Mouse (Mus musculus): ENCODE data around the gene Lrrc3. TPM values are rescaled to one million over a fixed set of nuclear protein-coding genes. Genes with fewer than 3 reads are reported as not detected.

The Lrrc3 gene
- polyA plus RNA-seq, 1 experiment from 2014 or later: 28.7 TPM

DNA sequence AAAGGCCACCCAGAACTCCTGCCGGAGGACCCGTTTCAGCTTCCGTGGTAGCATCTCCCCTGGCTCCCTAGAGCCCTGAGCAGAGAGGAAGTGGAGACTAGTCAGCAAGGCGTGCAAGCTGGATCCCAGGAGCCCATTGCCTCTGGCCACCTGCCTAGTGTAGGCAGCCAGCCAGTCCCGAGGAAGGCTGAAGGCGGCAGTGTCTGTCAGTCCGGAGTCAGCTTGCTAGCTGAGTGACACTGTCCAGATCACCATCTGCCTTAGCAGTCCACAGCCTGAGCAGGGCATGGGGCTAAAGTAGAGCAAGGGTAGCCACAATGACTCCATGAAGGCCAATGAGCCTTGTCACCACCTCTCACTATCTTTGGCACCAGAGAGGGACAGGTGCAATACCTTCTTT lies 10.3 kb upstream of the Lrrc3 start:
- no peaks in the 10 kb centered on the region for H3K27me3 ChIP-seq (ENCODE audit: control insufficient read depth, insufficient read depth, low read depth, low read length)
- H3K4me1 ChIP-seq (ENCODE audit: control insufficient read depth, insufficient read depth, low read length): no peaks in the 10 kb centered on the region
- no peak overlapping the region for H3K4me2 ChIP-seq (ENCODE audit: low read length)
- WGBS: 81% methylated on average over 7 of the region's 7 CpGs
- no peaks in the 10 kb centered on the region for H3K36me3 ChIP-seq (ENCODE audit: control insufficient read depth, insufficient read depth, low read length)
- H3K27ac ChIP-seq (ENCODE audit: low read length): no peak overlapping the region
- no peak for ATAC-seq
- no peak overlapping the region for H3K4me3 ChIP-seq (ENCODE audit: low read depth, low read length)
- H3K9me3 ChIP-seq (replicated peaks; ENCODE audit: control insufficient read depth, low read length, poor library complexity, severe bottlenecking): no peaks in the 10 kb centered on the region
- no peak overlapping the region for H3K9ac ChIP-seq (ENCODE audit: low read depth, low read length)

GRCm38 (mm10) chr10:77902894-77903715 lies 769 bp upstream of the Lrrc3 start:
- peaks cover 19% of the 10 kb centered on the region for H3K4me1 ChIP-seq (ENCODE audit: control insufficient read depth, insufficient read depth, low read length)
- H3K9me3 ChIP-seq (replicated peaks; ENCODE audit: control insufficient read depth, low read length, poor library complexity, severe bottlenecking): no peaks in the 10 kb centered on the region
- H3K36me3 ChIP-seq (ENCODE audit: control insufficient read depth, insufficient read depth, low read length): peaks cover 6% of the 10 kb centered on the region; the same call in 1 of the 2 replicates
- peak overlapping the region; percentile 73 for H3K4me3 ChIP-seq (ENCODE audit: low read depth, low read length)
- WGBS: 4% methylated on average over 32 of the region's 35 CpGs
- H3K27me3 ChIP-seq (ENCODE audit: control insufficient read depth, insufficient read depth, low read depth, low read length): no peaks in the 10 kb centered on the region
- H3K4me2 ChIP-seq (ENCODE audit: low read length): peak overlapping the region; percentile 74
- H3K27ac ChIP-seq (ENCODE audit: low read length): peak overlapping the region; percentile 82
- peak; percentile 89 for ATAC-seq
- peak overlapping the region; percentile 86 for H3K9ac ChIP-seq (ENCODE audit: low read depth, low read length)

DNA sequence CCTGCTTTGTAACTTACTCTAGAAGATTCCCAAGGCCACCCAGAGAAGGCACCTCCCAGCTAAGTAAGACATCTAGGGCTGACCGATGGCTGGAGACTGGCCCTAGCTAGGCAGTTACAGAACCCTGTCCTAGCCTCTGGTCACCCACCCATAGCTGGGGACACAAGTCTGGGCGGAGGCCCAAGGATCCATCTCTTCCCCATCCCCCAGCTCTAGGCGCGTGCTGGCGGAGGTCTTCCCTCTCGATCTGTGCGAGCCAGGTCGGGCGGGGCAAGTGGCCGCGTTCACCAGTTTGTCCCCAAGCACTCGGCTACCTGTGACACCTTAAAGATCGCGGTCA lies 495 bp downstream of the Lrrc3 start:
- ATAC-seq: peak; percentile 22
- WGBS: 2% methylated on average over 14 of the region's 14 CpGs
- Histone ChIP-seq H3K4me3 (ENCODE audit: low read depth, low read length) (peak overlapping the region; percentile 73), H3K4me2 (ENCODE audit: low read length) (peak overlapping the region; percentile 74), H3K9me3 (replicated peaks; ENCODE audit: control insufficient read depth, low read length, poor library complexity, severe bottlenecking) (no peaks in the 10 kb centered on the region), H3K9ac (ENCODE audit: low read depth, low read length) (peak overlapping the region; percentile 86), H3K27ac (ENCODE audit: low read length) (peak overlapping the region; percentile 82), H3K36me3 (ENCODE audit: control insufficient read depth, insufficient read depth, low read length) (peaks cover 6% of the 10 kb centered on the region; the same call in 1 of the 2 replicates), H3K4me1 (ENCODE audit: control insufficient read depth, insufficient read depth, low read length) (peaks cover 19% of the 10 kb centered on the region), H3K27me3 (ENCODE audit: control insufficient read depth, insufficient read depth, low read depth, low read length) (no peaks in the 10 kb centered on the region)

DNA sequence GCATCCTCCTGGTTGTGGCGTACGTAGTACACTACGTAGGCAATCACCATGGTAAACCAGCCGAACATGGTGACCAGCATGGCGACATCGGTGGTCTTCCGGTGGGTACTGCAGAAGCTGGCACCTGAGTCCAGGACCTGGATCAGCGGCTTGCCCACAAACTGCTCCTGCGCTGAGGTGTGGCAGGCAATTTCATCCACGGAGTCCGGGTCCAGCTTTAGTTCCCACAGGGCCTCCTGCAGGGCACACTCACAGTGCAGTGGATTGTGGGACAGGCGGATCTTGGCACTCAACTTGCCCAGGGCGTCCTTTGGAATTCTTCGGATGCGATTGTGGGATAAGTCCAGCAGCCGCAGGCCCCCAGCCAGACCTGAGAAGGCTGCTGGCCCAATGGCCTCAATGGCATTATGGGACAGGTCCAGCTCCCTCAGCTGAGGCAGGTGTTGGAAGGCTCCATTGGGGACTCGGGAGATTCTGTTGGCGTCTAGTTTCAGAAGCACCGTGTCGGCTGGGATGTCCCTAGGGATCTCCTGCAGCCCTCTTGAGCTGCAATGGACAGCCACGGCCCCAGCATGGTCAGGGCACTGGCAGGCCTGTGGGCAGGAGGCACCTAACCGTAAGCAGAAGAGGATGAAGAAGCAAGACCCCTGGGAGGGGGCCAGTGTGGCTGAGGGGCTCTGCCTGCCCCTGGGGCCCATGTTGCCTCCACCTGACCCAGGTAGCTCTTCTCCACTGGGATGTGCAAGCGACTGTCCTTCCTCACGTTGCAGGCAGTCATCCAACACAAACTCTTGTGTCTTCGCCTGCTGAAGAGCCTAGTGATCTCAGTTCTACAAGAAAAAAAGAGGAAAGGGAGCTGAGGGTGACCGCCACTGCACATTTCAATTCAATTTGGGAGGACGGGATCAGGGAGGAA lies 1.2 kb downstream of the Lrrc3 start:
- no peak for ATAC-seq
- Histone ChIP-seq H3K27me3 (ENCODE audit: control insufficient read depth, insufficient read depth, low read depth, low read length) (no peaks in the 10 kb centered on the region), H3K4me3 (ENCODE audit: low read depth, low read length) (peak overlapping the region; percentile 73), H3K9me3 (replicated peaks; ENCODE audit: control insufficient read depth, low read length, poor library complexity, severe bottlenecking) (no peaks in the 10 kb centered on the region), H3K27ac (ENCODE audit: low read length) (no peak overlapping the region; the same call in 1 of the 2 replicates), H3K9ac (ENCODE audit: low read depth, low read length) (peak overlapping the region; percentile 86), H3K36me3 (ENCODE audit: control insufficient read depth, insufficient read depth, low read length) (peaks cover 6% of the 10 kb centered on the region; the same call in 1 of the 2 replicates), H3K4me1 (ENCODE audit: control insufficient read depth, insufficient read depth, low read length) (peaks cover 21% of the 10 kb centered on the region), H3K4me2 (ENCODE audit: low read length) (peak overlapping the region; percentile 74)
- 85% methylated on average over 27 of the region's 27 CpGs for WGBS

GRCm38 (mm10) chr10:77900126-77900525 lies 2.2 kb downstream of the Lrrc3 start:
- WGBS: 67% methylated on average over 7 of the region's 7 CpGs
- H3K4me2 ChIP-seq (ENCODE audit: low read length): no peak overlapping the region; the same call in 1 of the 2 replicates
- no peaks in the 10 kb centered on the region for H3K27me3 ChIP-seq (ENCODE audit: control insufficient read depth, insufficient read depth, low read depth, low read length)
- no peak for ATAC-seq
- H3K4me3 ChIP-seq (ENCODE audit: low read depth, low read length): no peak overlapping the region
- peaks cover 6% of the 10 kb centered on the region; the same call in 1 of the 2 replicates for H3K36me3 ChIP-seq (ENCODE audit: control insufficient read depth, insufficient read depth, low read length)
- no peak overlapping the region for H3K9ac ChIP-seq (ENCODE audit: low read depth, low read length)
- peaks cover 24% of the 10 kb centered on the region for H3K4me1 ChIP-seq (ENCODE audit: control insufficient read depth, insufficient read depth, low read length)
- H3K9me3 ChIP-seq (replicated peaks; ENCODE audit: control insufficient read depth, low read length, poor library complexity, severe bottlenecking): no peaks in the 10 kb centered on the region
- no peak overlapping the region for H3K27ac ChIP-seq (ENCODE audit: low read length)

- peaks cover 4% of the 10 kb centered on the region; the same call in 1 of the 2 replicates for H3K36me3 ChIP-seq (ENCODE audit: control insufficient read depth, insufficient read depth, low read length)
- 43% methylated on average over 5 of the region's 5 CpGs for WGBS
- H3K4me3 ChIP-seq (ENCODE audit: low read depth, low read length): no peak overlapping the region
- peak overlapping the region; percentile 42 for H3K27ac ChIP-seq (ENCODE audit: low read length)
- peaks cover 15% of the 10 kb centered on the region for H3K4me1 ChIP-seq (ENCODE audit: control insufficient read depth, insufficient read depth, low read length)
- no peaks in the 10 kb centered on the region for H3K27me3 ChIP-seq (ENCODE audit: control insufficient read depth, insufficient read depth, low read depth, low read length)
- H3K9ac ChIP-seq (ENCODE audit: low read depth, low read length): no peak overlapping the region
- no peak; the same call in 1 of the 2 replicates for ATAC-seq
- H3K4me2 ChIP-seq (ENCODE audit: low read length): no peak overlapping the region
- H3K9me3 ChIP-seq (replicated peaks; ENCODE audit: control insufficient read depth, low read length, poor library complexity, severe bottlenecking): no peaks in the 10 kb centered on the region
These were observed 6.8 kb downstream of the Lrrc3 start for GRCm38 (mm10) chr10:77895562-77895961.

DNA sequence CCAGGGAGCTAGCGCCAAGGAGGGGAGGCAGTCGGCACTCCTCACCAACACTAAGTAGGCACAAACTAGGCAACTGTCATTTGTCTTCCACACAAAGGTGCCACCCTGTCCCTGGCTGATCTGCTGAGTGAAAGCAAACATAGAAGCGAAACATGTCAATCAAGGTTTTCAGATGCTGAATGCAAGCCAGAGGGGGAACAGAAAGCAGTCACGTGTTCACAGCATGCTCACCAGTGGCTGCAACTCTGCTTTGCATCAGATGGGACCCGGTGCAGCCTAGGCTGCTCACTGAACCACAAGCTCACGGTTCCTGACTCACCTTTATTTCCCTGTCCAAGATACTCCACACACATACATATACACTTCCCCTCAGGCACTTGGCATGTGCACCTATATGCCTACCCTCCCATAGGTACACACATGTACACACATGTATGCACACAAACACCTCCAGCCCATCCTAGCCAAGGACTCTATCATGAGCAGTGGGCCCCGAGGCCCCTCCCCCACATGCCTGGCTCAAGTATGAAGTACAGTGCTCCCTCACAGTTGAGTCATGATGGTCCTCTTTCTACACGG lies 11.3 kb downstream of the Lrrc3 start:
- Histone ChIP-seq H3K4me2 (ENCODE audit: low read length) (no peak overlapping the region), H3K27me3 (ENCODE audit: control insufficient read depth, insufficient read depth, low read depth, low read length) (no peaks in the 10 kb centered on the region), H3K27ac (ENCODE audit: low read length) (no peak overlapping the region), H3K4me1 (ENCODE audit: control insufficient read depth, insufficient read depth, low read length) (peaks cover 3% of the 10 kb centered on the region; the same call in 1 of the 2 replicates), H3K4me3 (ENCODE audit: low read depth, low read length) (no peak overlapping the region), H3K9me3 (replicated peaks; ENCODE audit: control insufficient read depth, low read length, poor library complexity, severe bottlenecking) (peaks cover 5% of the 10 kb centered on the region; the same call in 1 of the 2 replicates), H3K36me3 (ENCODE audit: control insufficient read depth, insufficient read depth, low read length) (no peaks in the 10 kb centered on the region), H3K9ac (ENCODE audit: low read depth, low read length) (no peak overlapping the region)
- no peak for ATAC-seq
- 91% methylated on average over 8 of the region's 8 CpGs for WGBS

- 54% methylated on average over 12 of the region's 12 CpGs for WGBS
These were observed 16.2 kb downstream of the Lrrc3 start for GRCm38 (mm10) chr10:77886007-77886747.

More at GRCm38 (mm10) chr10:77886007-77886747, 16.2 kb downstream of the Lrrc3 start:
- no peak for ATAC-seq
- Histone ChIP-seq H3K9me3 (replicated peaks; ENCODE audit: control insufficient read depth, low read length, poor library complexity, severe bottlenecking) (peaks cover 5% of the 10 kb centered on the region; the same call in 1 of the 2 replicates), H3K4me1 (ENCODE audit: control insufficient read depth, insufficient read depth, low read length) (no peaks in the 10 kb centered on the region), H3K36me3 (ENCODE audit: control insufficient read depth, insufficient read depth, low read length) (no peaks in the 10 kb centered on the region), H3K9ac (ENCODE audit: low read depth, low read length) (no peak overlapping the region), H3K4me2 (ENCODE audit: low read length) (no peak overlapping the region), H3K27me3 (ENCODE audit: control insufficient read depth, insufficient read depth, low read depth, low read length) (no peaks in the 10 kb centered on the region), H3K27ac (ENCODE audit: low read length) (no peak overlapping the region), H3K4me3 (ENCODE audit: low read depth, low read length) (no peak overlapping the region)
